Mouse (Mus musculus) lung, adult 2 months (tissue): Measurements from ENCODE around the gene Fpgs.

Experiments used
- CTCF ChIP-seq: fragments of 200-500 bp; IDR thresholded peaks from 2 replicates; pipeline ENCODE4 v1.5.1; 2011; ENCODE audit warnings: mild to moderate bottlenecking, low read length, control low read depth; ENCODE audit not compliant: insufficient read depth
- POLR2A ChIP-seq: fragments of 200-500 bp; IDR thresholded peaks from 2 replicates; pipeline ENCODE4 v1.6.1; 2011; ENCODE audit warnings: low read depth, mild to moderate bottlenecking, control low read depth, low read length, borderline replicate concordance; ENCODE audit errors: extremely low read depth

GRCm38 (mm10) chr2:32705018-32705417, 1.1 kb upstream of the Fpgs start:
- TF ChIP-seq CTCF (no peak), POLR2A (no peak)
